ENCODE assay signal across 25 mouse cellular contexts in the genomic region with DNA sequence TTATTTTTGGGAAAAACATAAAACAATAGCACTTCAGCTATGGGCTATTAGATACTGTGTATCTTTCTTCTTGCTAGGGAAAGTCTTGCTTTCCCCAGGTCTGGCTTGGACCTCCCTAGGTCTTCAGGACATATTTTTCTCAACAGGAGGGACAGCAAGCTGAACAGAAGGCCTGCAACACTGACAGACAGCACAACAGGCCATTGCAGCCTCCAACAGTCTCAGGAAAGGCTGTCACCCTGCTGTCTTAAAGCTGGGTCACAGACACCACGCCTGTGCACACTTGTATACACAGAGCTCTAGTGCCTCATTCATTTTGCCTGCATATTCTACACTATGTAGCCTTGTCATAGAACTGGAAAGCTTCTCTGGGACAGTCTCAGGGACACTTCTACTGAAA. TPM values are rescaled to one million over a fixed set of nuclear protein-coding genes. Genes with fewer than 3 reads are reported as not detected.
DNase-seq lines count a peak whose midpoint lies in the region; ATAC-seq and TF ChIP-seq lines count a peak whose summit lies in the region.
"Had no signal": no experiment of that assay in that cellular context is flagged by ENCODE, and none has a peak within 500 bp of the region (broad histone marks: within the 10 kb centered on the region; RNA-seq: fewer than 3 reads in every experiment).

No protein-coding gene starts in this region.

- TF ChIP-seq POLR2A in lung, adult 2 months (IDR thresholded peaks at IDR 0.05; ENCODE audit: borderline replicate concordance, extremely low read depth, low read depth, low read length), result no peak

- H3K27ac ChIP-seq in hindbrain, embryonic 10.5 days, result no peak overlapping the region
- H3K27ac ChIP-seq: embryonic facial prominence, embryonic 12.5 days; embryonic facial prominence, embryonic 15.5 days; gastrocnemius, adult 2 months; heart, embryonic 15.5 days; hindbrain, embryonic 14.5 days; hindbrain, postnatal 0 days had no signal

- no peaks in the 10 kb centered on the region for H3K4me1 ChIP-seq in hindbrain, embryonic 10.5 days (replicated peaks)
- H3K4me1 ChIP-seq in lung, adult 2 months (ENCODE audit: control insufficient read depth, insufficient read depth, low read length), result no peaks in the 10 kb centered on the region
- H3K4me1 ChIP-seq: embryonic facial prominence, embryonic 12.5 days had no signal

- no peak overlapping the region for H3K4me3 ChIP-seq in hindbrain, embryonic 10.5 days
- no peak overlapping the region for H3K4me3 ChIP-seq in lung, adult 2 months (replicated peaks; ENCODE audit: extremely low read depth, low read depth, low read length)
- H3K4me3 ChIP-seq: embryonic facial prominence, embryonic 12.5 days; embryonic facial prominence, embryonic 15.5 days; gastrocnemius, adult 2 months; heart, embryonic 12.5 days; heart, embryonic 15.5 days had no signal

- peaks cover 100% of the 10 kb centered on the region for H3K36me3 ChIP-seq in hindbrain, embryonic 10.5 days

- WGBS in hindbrain, embryonic 10.5 days, result 89% methylated on average over 1 of the region's 1 CpGs
- 74% methylated on average over 1 of the region's 1 CpGs for WGBS in lung, adult 2 months

- peak; percentile 64 for ATAC-seq in cerebellum, adult (ENCODE audit: insufficient number of reproducible peaks, low FRiP score, low TSS enrichment)
- ATAC-seq: forebrain, embryonic 14.5 days; forebrain, postnatal 0 days; hindbrain, postnatal 0 days; inflammation-experienced regulatory T-cells, adult 6 months; intestine, embryonic 16.5 days had no signal

- no peak for TF ChIP-seq CTCF in lung, adult 2 months (IDR thresholded peaks at IDR 0.05; ENCODE audit: insufficient read depth, low read length)

- no peaks in the 10 kb centered on the region for H3K27me3 ChIP-seq in hindbrain, embryonic 10.5 days (ENCODE audit: insufficient read depth, poor library complexity, severe bottlenecking)
- H3K27me3 ChIP-seq: embryonic facial prominence, embryonic 12.5 days; embryonic facial prominence, embryonic 15.5 days; heart, embryonic 12.5 days; heart, embryonic 15.5 days had no signal

- no peaks in the 10 kb centered on the region for H3K9me3 ChIP-seq in hindbrain, embryonic 10.5 days
- H3K9me3 ChIP-seq: embryonic facial prominence, embryonic 12.5 days; embryonic facial prominence, embryonic 15.5 days; heart, embryonic 12.5 days; heart, embryonic 15.5 days had no signal

- no peak for DNase-seq in cerebellum, postnatal 10 days
- DNase-seq in brain, adult 2 months (ENCODE audit: low read depth, low spot score), result peak; percentile 80
- DNase-seq in cerebellum, adult 9-10 months, result peak; percentile 68
- DNase-seq in cerebellum, postnatal 36 days, result peak; percentile 36 to 40
- DNase-seq in hindbrain, embryonic 10.5 days (ENCODE audit: low spot score), result no peak
- no peak for DNase-seq in lung, adult 2 months
- DNase-seq: adrenal gland, postnatal 10 days; adrenal gland, postnatal 36 days; forebrain, postnatal 0 days; gastrocnemius, adult 2 months; gastrocnemius, postnatal 25 days; heart, adult 18-20 months; heart, postnatal 10 days; heart, postnatal 36 days; kidney, adult 18-20 months had no signal

RNA-seq across cellular contexts. Expression of a gene that starts 56.5 kb away (rescaled TPM):
- 6.9 and 8.7 TPM in 2 replicates for polyA plus RNA-seq in hindbrain, embryonic 10.5 days (2016; fragmentation: Nextera tagmentation; extraction: Ambion mirVana)
- polyA plus RNA-seq in lung, adult 2 months (2012; rRNA removed), result 24.0 and 25.9 TPM in 2 replicates

Comparison
In these comparisons a context has a peak if more than half of its experiments do, and no peak if none do; other contexts are left out.
1. DNase-seq: peak in brain, adult 2 months (single experiment), cerebellum, adult 9-10 months (single experiment) and cerebellum, postnatal 36 days (2 of 2); none in cerebellum, postnatal 10 days (0 of 2), hindbrain, embryonic 10.5 days (single experiment) and lung, adult 2 months (single experiment).